Mouse (Mus musculus) Patski (cell line): ENCODE measurements around the gene Rnf40. TPM values are rescaled to one million over a fixed set of nuclear protein-coding genes. Genes with fewer than 3 reads are reported as not detected.
"Not testable (repeated sequence)": the region's sequence is repeated elsewhere in the genome, so short reads cannot be mapped to it uniquely, and the experiment has no call there.

Experiments
- ATAC-seq: fragments of 100-300 bp; one replicate; pipeline ENCODE4 v1.8.0; 2021
- CTCF ChIA-PET: fragments of 350-600 bp; sonication (Branson Sonifier 250); formaldehyde crosslinking; loops from one replicate; lab custom pipeline; 2022; ENCODE audit warnings: inconsistent platforms; lab: Charles Lee
- POLR2A ChIA-PET: fragments of 350-600 bp; sonication (Branson Sonifier 250); formaldehyde crosslinking; loops from one replicate; lab custom pipeline; 2022; ENCODE audit warnings: antibody characterized with exemption, inconsistent platforms; lab: Charles Lee
- DNase-seq: peaks from one replicate; pipeline ENCODE4 v3.0.0-alpha.2; 2011; ENCODE audit warnings: low read depth, low spot score
- H3K27me3 ChIP-seq: fragments of 371-371 bp; one replicate; pipeline ENCODE4 v1.5.1; 2021
- CTCF ChIP-seq: fragments of 100-300 bp; IDR thresholded peaks from one replicate; pipeline ENCODE4 v1.5.1; 2021
- in situ Hi-C: fragments of 300-500 bp; cut with MboI; formaldehyde crosslinking; loops from 3 replicates; pipeline ENCODE4 v1.11.1; 2018; ENCODE audit warnings: low pct_unique_long_range_greater_than_20kb, mixed read lengths
- polyA plus RNA-seq: library from polyadenylated mRNA; unstranded; gene quantifications from one replicate; pipeline ENCODE4 v1.2.3, GENCODE M21; 2021

The Rnf40 gene
- polyA plus RNA-seq, 1 experiment from 2014 or later: 42.7 TPM

- ATAC-seq (no peak), DNase-seq (no peak)
- ChIA-PET POLR2A (no interaction called here), CTCF (no interaction called here)
- in situ Hi-C loops: no loop called here
- peaks cover 4% of the 10 kb centered on the region for H3K27me3 ChIP-seq
- TF ChIP-seq CTCF: no peak
These were observed 57.8 kb downstream of the Rnf40 start for GRCm38 (mm10) chr7:127646363-127646762.

- ATAC-seq, POLR2A ChIA-PET, DNase-seq, CTCF ChIA-PET, H3K27me3 ChIP-seq, in situ Hi-C loops: not testable (repeated sequence)
These were observed 59.0 kb downstream of the Rnf40 start for GRCm38 (mm10) chr7:127647576-127647975.

GRCm38 (mm10) chr7:127648516-127649201 lies 60.1 kb downstream of the Rnf40 start:
- DNase-seq (peak; percentile 3), ATAC-seq (no peak)
- ChIA-PET POLR2A (no interaction called here), CTCF (interaction anchor here (1.2 kb wide), 1 partner anchor 26 kb away, joined by 4 read pairs; no protein-coding TSS in a partner anchor)
- H3K27me3 ChIP-seq: peaks cover 4% of the 10 kb centered on the region
- in situ Hi-C loops: no loop called here
- TF ChIP-seq CTCF: no peak

- POLR2A ChIA-PET: no interaction called here
- CTCF ChIA-PET: interaction anchor here (1.2 kb wide), 1 partner anchor 26 kb away, joined by 4 read pairs; no protein-coding TSS in a partner anchor
- ATAC-seq: no peak
- DNase-seq: no peak
- H3K27me3 ChIP-seq: no peaks in the 10 kb centered on the region
- in situ Hi-C loops: no loop called here
- no peak for TF ChIP-seq CTCF
These were observed 60.6 kb downstream of the Rnf40 start for GRCm38 (mm10) chr7:127649206-127649605.

GRCm38 (mm10) chr7:127651624-127652023 lies 63.1 kb downstream of the Rnf40 start:
- ATAC-seq (no peak), DNase-seq (no peak)
- in situ Hi-C loops: loop anchor here (25.0 kb wide), 1 partner anchor 561 kb away; the partner anchor contains the start of gene Cox6a2
- ChIA-PET POLR2A (no interaction called here), CTCF (no interaction called here)
- H3K27me3 ChIP-seq: no peaks in the 10 kb centered on the region
- TF ChIP-seq CTCF: no peak

- ChIA-PET POLR2A (no interaction called here), CTCF (no interaction called here)
- no peak for ATAC-seq
- DNase-seq: no peak
- in situ Hi-C loops: loop anchor here (25.0 kb wide), 1 partner anchor 560 kb away; the partner anchor contains the start of gene Cox6a2
- no peak for TF ChIP-seq CTCF
- H3K27me3 ChIP-seq: no peaks in the 10 kb centered on the region
These were observed 63.5 kb downstream of the Rnf40 start for GRCm38 (mm10) chr7:127652050-127652449.

- H3K27me3 ChIP-seq: no peaks in the 10 kb centered on the region
- ChIA-PET CTCF (no interaction called here), POLR2A (interaction anchor here (0.6 kb wide), 1 partner anchor 134 kb away, joined by 6 read pairs; no protein-coding TSS in a partner anchor)
- no peak for TF ChIP-seq CTCF
- ATAC-seq (no peak), DNase-seq (no peak)
- in situ Hi-C loops: loop anchor here (25.0 kb wide), 1 partner anchor 558 kb away; the partner anchor contains the start of gene Cox6a2
These were observed 65.8 kb downstream of the Rnf40 start for GRCm38 (mm10) chr7:127654318-127654717.

Other genes starting within 250 kb of the Rnf40 start
- 30.3 TPM for gene Zfp768, start 243.2 kb upstream of the Rnf40 start, polyA plus RNA-seq
- gene Zfp747, start 212.7 kb upstream of the Rnf40 start, polyA plus RNA-seq: 4.9 TPM
- gene 9130019O22Rik, start 201.6 kb upstream of the Rnf40 start, polyA plus RNA-seq: 4.9 TPM
- gene E430018J23Rik, start 195.1 kb upstream of the Rnf40 start, polyA plus RNA-seq: 10.0 TPM
- 2.9 TPM for gene Zfp764, start 181.9 kb upstream of the Rnf40 start, polyA plus RNA-seq
- gene Zfp688, start 166.7 kb upstream of the Rnf40 start, polyA plus RNA-seq: 20.6 TPM
- gene Zfp689, start 139.6 kb upstream of the Rnf40 start, polyA plus RNA-seq: 5.9 TPM
- gene Prr14, start 129.2 kb upstream of the Rnf40 start, polyA plus RNA-seq: 71.9 TPM
- gene Fbrs, start 109.6 kb upstream of the Rnf40 start, polyA plus RNA-seq: 50.1 TPM
- 22.8 TPM for gene Srcap, start 76.8 kb upstream of the Rnf40 start, polyA plus RNA-seq
- 21.1 TPM for gene Gm42715, start 69.2 kb upstream of the Rnf40 start, polyA plus RNA-seq
- gene Tmem265, start 27.4 kb upstream of the Rnf40 start, polyA plus RNA-seq: not detected
- gene Phkg2, start 15.4 kb upstream of the Rnf40 start, polyA plus RNA-seq: 48.6 TPM
- 22.0 TPM for gene Ccdc189, start 172 bp upstream of the Rnf40 start, polyA plus RNA-seq
- 20.6 TPM for gene Zfp629, start 27.0 kb downstream of the Rnf40 start, polyA plus RNA-seq
- 53.6 TPM for gene Bcl7c, start 120.2 kb downstream of the Rnf40 start, polyA plus RNA-seq
- gene Ctf1, start 124.0 kb downstream of the Rnf40 start, polyA plus RNA-seq: 10.8 TPM
- gene Ctf2, start 143.4 kb downstream of the Rnf40 start, polyA plus RNA-seq: 0.09 TPM
- 38.6 TPM for gene Fbxl19, start 155.8 kb downstream of the Rnf40 start, polyA plus RNA-seq
- gene Orai3, start 181.0 kb downstream of the Rnf40 start, polyA plus RNA-seq: 25.8 TPM
- gene Setd1a, start 187.9 kb downstream of the Rnf40 start, polyA plus RNA-seq: 30.0 TPM
- gene Gm49388, start 196.8 kb downstream of the Rnf40 start, polyA plus RNA-seq: 4.5 TPM
- 30.1 TPM for gene Hsd3b7, start 211.8 kb downstream of the Rnf40 start, polyA plus RNA-seq
- 133 TPM for gene Stx4a, start 235.5 kb downstream of the Rnf40 start, polyA plus RNA-seq
- gene Stx1b, start 235.8 kb downstream of the Rnf40 start, polyA plus RNA-seq: 0.23 TPM